Mouse (Mus musculus) urinary bladder, adult 18-20 months (tissue): Measurements from ENCODE around the gene Olfr1019.

ENCODE experiments used
- DNase-seq, 2 experiments: peaks; one replicate each; pipeline ENCODE4 v3.0.0; 2022; ENCODE audit warnings: low spot score in 2 of 2, mixed read lengths in 2 of 2

Gene Olfr1019

GRCm38 (mm10) chr2:85845383-85845782, at the start of gene Olfr1019:
TSS of gene Olfr1019 (minus strand) at chr2:85845483.
- DNase-seq: no peak

- DNase-seq: no peak
These were observed 40.1 kb upstream of the Olfr1019 start, which contains the start of gene Olfr1023 for GRCm38 (mm10) chr2:85885340-85885739. TSS of gene Olfr1023 (plus strand) at chr2:85885640.

- no peak for DNase-seq
These were observed 23.0 kb upstream of the Olfr1019 start, which contains the start of gene Olfr1022 for GRCm38 (mm10) chr2:85868294-85868693. TSS of gene Olfr1022 (plus strand) at chr2:85868594.

- DNase-seq: no peak
These were observed 1.4 kb upstream of the Olfr1019 start, which contains the start of gene Olfr1020 for GRCm38 (mm10) chr2:85846730-85847129. TSS of gene Olfr1020 (plus strand) at chr2:85847030.

GRCm38 (mm10) chr2:85818179-85818578, 27.1 kb downstream of the Olfr1019 start, which contains the start of gene Olfr1018:
TSS of gene Olfr1018 (plus strand) at chr2:85818479.
- no peak for DNase-seq

DNA sequence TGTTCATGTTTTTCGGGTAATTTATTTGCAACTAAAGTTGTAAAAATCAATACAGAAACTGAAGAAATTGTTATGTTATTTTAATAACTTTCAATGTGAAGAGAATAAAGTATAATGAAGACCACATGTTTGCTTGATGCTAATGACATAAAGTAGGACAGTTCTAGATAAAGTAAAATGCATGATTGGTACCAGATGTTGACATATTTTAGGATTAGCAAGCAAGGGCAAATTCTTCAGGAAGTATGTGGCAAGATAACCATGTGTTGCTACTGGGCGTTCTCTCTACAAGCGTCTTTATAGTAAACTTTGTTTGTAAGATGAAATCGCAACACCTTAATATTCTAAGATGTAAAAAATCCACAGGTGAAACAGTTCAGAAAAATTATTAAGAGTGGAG, 40.8 kb downstream of the Olfr1019 start:
- DNase-seq: no peak

- DNase-seq: no peak
These were observed 42.8 kb downstream of the Olfr1019 start, which contains the start of gene Olfr1016 for GRCm38 (mm10) chr2:85802444-85802843. TSS of gene Olfr1016 (minus strand) at chr2:85802544.

GRCm38 (mm10) chr2:85792331-85792730, 53.0 kb downstream of the Olfr1019 start:
- no peak for DNase-seq
